Mouse (Mus musculus) adrenal gland (tissue): ENCODE measurements at regions not wholly inside any gene's neighbourhood (a gene's known extent, or its start where the extent isn't known, plus 50 kb on each side); places are given as distances from the start of the nearest gene placed in this dataset.

ENCODE experiments used
- intact Hi-C: fragments of 180-260 bp; cut with DNase I; formaldehyde crosslinking; loops from one replicate; pipeline ENCODE4 v1.15.1; 2025

GRCm38 (mm10) chr16:57823329-57823728 is 68.8 kb upstream of the Col8a1 start:
- intact Hi-C loops: no loop called here

- intact Hi-C loops: no loop called here
Measured at GRCm38 (mm10) chr16:57845416-57845815, 90.9 kb upstream of the Col8a1 start.

DNA sequence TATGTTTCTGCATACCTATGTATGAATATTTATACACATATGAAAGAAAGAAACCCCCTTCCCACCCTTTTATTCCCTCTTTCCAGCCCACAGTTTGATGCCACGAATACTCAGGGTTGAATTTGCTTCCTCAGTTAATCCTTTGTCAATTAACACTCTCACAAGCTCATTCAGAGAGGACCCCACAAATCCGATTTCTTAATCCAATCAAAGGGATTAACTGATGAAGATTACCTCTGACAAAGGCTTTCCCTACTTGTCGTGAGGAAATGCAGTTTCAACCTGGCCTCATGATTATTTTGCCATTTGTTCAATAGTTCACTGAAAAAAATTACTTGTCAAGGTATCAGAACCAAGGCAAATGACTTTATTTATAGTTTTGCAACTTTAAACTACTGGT is 91.8 kb upstream of the Col8a1 start:
- intact Hi-C loops: no loop called here

DNA sequence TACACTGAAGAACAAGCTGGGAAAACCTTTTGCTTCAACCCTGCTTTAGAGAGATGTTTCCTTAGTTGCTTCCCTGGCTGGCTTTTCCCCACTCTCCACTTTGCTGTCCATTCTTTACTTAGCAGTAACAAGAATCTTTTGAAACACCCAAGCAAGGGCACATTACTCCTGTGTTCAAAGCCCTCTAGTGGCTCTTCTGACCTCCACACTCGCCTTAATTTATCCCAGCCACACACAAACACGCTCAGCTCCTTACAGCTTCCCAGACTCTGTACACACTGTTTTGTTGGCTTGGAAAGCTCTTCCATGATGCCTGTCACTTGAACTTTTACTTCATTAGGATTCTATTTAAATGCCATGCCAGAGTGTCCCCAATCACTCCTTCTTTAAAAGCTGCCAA is 97.3 kb upstream of the Col8a1 start:
- intact Hi-C loops: no loop called here

- intact Hi-C loops: no loop called here
Measured at GRCm38 (mm10) chr16:57852838-57853460, 98.4 kb upstream of the Col8a1 start.

DNA sequence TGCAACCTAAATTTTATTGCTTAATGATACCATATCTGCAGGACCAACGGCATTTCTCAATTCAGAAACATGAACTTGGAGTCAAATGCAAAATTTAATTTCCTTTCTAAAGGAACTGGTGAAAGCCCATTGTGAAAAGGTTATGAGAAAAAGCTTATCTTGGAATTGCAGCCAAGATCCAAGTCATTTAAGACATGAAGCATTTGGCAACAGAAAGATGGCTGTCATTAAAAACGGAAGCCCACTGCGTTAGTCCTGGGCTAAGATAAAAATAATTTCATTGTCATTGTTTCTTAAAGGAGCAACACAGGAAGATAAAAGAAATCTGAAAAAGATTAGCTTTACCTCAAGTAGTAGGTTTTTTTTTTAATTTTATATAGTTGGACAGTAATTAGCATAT is 99.2 kb upstream of the Col8a1 start:
- intact Hi-C loops: no loop called here

- intact Hi-C loops: no loop called here
Measured at GRCm38 (mm10) chr16:57857071-57857470, 102.5 kb upstream of the Col8a1 start.

- intact Hi-C loops: no loop called here
Measured at GRCm38 (mm10) chr16:57858151-57858764, 103.7 kb upstream of the Col8a1 start.

DNA sequence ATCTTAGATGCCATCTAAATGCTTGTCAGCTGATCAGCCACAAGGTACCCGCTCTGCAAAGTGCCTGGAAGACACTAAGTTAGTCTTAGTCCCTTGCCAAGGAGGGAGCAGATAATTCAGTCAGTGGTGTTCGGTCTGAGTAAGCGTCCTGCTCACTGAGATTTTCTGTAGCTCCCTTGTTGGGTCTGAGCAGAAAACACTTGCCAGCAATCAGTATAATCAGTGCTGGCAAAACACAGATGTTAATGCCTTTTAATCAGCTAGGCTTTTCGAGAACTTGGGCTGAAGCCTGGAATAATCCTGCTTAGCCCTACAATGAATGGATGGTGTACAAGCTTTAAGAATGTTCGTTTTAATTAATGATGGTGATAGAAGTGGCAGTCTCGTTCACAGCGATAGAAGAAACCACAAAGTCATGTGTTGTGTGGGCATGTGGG is 104.2 kb upstream of the Col8a1 start:
- intact Hi-C loops: no loop called here

GRCm38 (mm10) chr16:57863206-57863860 is 108.8 kb upstream of the Col8a1 start:
- intact Hi-C loops: no loop called here

DNA sequence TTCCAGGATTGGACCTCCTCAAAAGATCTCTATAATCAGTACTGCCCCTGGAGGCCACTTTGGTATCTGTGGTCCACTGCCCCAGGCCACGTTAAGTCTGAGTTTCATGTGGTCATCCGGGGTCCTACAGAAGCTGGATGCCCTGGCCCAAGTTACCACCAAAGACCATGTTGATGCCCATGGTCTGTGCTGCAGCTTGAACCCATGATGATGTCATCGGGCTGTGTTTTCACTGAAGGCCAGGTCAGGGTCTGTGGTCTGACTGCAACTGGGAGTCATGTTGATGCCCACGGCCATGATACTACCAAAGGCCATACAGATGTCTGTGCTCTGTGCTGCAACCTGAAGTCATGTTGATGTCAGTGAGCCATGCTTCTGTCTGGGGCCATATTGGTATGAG is 122.3 kb upstream of the Col8a1 start:
- intact Hi-C loops: no loop called here

- intact Hi-C loops: no loop called here
Measured at GRCm38 (mm10) chr16:57881575-57882094, 127.1 kb upstream of the Col8a1 start.

DNA sequence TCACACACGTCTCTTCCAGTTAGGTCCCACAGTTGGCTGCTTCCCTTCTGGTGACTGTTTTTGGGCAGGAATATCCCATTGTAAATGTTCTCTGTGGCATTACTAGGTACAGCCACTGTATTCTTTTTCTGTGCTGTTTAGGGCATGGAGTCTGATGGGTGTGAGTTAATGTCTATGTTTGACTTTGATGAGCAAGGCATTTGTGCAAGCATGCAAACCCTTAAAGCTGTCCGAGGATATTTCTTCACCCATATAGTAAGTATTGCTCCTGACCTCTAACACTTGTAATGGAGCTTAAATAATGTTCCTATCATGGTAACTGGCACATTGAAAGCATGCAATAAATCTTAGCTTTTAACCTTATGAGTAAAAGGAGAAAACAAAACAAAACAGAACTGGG is 133.6 kb upstream of the Col8a1 start:
- intact Hi-C loops: no loop called here

DNA sequence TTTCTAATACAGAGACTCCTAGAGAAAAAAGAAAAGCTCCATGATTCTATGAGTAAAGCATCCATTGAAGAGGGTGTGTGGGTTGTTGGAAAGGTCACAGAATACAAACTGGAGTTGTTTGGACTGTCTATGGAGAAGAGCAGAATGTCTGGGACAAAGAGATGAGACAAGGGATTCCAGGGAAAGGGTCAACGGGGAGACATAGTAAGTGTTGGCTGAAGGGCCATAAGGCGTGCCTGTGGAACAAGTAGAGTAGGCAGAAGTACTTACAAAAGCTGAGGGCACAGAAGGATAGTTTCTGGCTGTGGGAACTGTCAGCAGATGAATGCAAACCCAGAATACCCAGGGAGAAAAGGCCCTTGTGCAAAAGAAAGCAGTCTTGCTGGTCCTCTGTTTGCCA is 134.0 kb upstream of the Col8a1 start:
- intact Hi-C loops: no loop called here

- intact Hi-C loops: no loop called here
Measured at GRCm38 (mm10) chr16:57890135-57890534, 135.6 kb upstream of the Col8a1 start.

- intact Hi-C loops: no loop called here
Measured at GRCm38 (mm10) chr16:57893111-57893510, 138.6 kb upstream of the Col8a1 start.

DNA sequence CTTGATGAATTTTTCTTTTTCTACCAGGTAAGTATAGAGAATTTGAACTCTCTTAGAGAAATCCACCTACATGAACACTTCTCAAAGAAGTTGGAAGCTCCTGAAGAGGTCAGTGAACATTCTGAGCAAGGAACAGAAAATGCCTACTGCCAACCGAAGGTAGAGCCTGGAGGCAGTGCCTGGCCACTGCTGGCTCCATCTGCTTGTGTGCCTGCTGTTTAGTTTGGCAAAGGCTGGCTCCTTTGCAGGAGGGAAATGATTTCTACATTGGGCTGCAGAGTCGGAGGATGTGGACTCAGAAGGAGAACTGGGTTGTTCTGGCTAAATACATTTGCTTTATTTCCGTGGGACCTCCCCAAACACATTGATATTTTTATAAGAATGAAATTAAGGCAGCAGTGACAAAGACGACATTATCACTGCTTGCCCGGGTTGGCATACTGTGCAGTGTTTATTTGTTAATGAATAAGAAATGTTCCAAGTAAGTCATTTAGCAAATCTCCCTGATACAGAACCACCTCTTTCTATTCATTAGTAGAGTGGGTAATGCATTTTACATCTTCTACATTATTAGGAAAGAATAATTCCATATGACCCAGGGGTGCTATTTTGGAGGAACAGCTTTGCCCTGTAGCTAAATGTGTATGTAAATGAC is 139.3 kb upstream of the Col8a1 start:
- intact Hi-C loops: no loop called here

DNA sequence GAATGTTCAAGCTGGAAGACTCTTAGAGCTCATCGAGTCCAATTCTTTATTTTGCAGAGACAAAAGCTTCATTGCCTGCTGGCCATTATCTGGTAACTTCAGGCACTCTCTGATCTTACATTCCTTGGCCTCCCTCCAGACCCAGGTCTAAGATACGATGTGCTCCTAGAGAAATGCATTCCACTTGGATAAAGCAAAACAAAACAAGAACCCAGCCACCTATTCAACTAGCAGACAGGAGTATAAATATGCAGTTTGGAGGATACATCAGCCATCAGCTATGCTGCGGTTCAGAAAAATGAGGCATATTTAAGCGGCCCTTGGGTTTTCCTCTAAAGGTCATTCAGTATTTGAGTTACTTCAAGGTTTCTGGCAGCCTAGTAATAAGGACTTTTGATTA is 146.5 kb upstream of the Col8a1 start:
- intact Hi-C loops: no loop called here

DNA sequence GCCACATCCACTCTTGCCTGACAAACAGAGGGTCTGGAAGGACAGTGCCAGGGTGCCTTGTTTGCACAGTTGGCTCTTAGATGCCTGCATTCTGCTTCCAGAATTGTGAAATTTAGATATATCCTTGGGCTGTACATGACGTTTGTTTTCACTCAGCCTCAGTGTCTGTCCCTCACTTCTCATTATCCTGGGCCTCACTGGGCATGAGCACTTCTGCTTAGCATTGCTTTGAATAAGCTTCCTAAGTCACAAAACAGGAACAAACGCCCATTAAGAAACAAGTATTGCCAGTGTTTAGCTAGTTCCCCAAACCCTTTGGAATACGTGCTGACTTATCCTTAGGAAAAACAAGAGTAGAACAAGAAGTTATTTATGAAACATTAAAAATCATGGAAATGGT is 148.0 kb upstream of the Col8a1 start:
- intact Hi-C loops: no loop called here

GRCm38 (mm10) chr16:57912001-57912400 is 157.5 kb upstream of the Col8a1 start:
- intact Hi-C loops: no loop called here

DNA sequence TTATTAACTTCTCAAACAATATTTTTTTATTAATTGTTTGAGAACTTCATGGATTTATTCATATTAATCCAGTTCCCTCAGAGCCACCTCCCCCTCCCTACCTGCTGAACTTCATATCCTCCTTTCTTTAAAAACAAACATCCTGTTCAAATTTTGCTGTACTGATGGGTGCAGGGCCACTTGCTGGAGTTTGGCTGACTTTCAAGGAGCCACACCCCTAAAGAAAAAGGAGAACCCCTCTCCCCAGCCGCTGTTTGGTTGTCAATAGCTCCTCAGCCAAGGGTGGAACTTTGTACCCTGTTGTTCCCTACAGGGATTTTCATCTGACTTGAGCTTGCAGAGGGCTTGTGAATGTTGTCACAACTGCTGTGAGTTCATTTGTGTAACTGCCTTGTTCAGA is 160.0 kb upstream of the Col8a1 start:
- intact Hi-C loops: no loop called here

- intact Hi-C loops: no loop called here
Measured at GRCm38 (mm10) chr16:57915451-57915850, 160.9 kb upstream of the Col8a1 start.
